Mouse (Mus musculus): ENCODE measurements around the gene Map7. TPM values are rescaled to one million over a fixed set of nuclear protein-coding genes. Genes with fewer than 3 reads are reported as not detected.

Gene Map7
- polyA plus RNA-seq, 1 experiment, result 13.6 TPM

- TF ChIP-seq POLR2A (IDR thresholded peaks at IDR 0.05; ENCODE audit: borderline replicate concordance, extremely low read depth, low read depth, low read length) (no peak), CTCF (IDR thresholded peaks at IDR 0.05; ENCODE audit: insufficient read depth, low read length) (no peak)
- Histone ChIP-seq H3K4me3 (replicated peaks; ENCODE audit: extremely low read depth, low read depth, low read length) (no peak overlapping the region), H3K4me1 (ENCODE audit: control insufficient read depth, insufficient read depth, low read length) (no peaks in the 10 kb centered on the region)
- no peak for DNase-seq
- WGBS, result 82% methylated on average over 15 of the region's 15 CpGs
Measured at GRCm38 (mm10) chr10:20257721-20258720, 109.8 kb downstream of the Map7 start.

- no peak for TF ChIP-seq POLR2A (IDR thresholded peaks at IDR 0.05; ENCODE audit: borderline replicate concordance, extremely low read depth, low read depth, low read length)
- no peak for TF ChIP-seq CTCF (IDR thresholded peaks at IDR 0.05; ENCODE audit: insufficient read depth, low read length)
- no peak for DNase-seq
- H3K4me3 ChIP-seq (replicated peaks; ENCODE audit: extremely low read depth, low read depth, low read length), result no peak overlapping the region
- no peaks in the 10 kb centered on the region for H3K4me1 ChIP-seq (ENCODE audit: control insufficient read depth, insufficient read depth, low read length)
- 81% methylated on average over 2 of the region's 2 CpGs for WGBS
Measured at GRCm38 (mm10) chr10:20259476-20259875, 111.2 kb downstream of the Map7 start.

GRCm38 (mm10) chr10:20262896-20263295, 114.6 kb downstream of the Map7 start:
- Histone ChIP-seq H3K4me3 (replicated peaks; ENCODE audit: extremely low read depth, low read depth, low read length) (no peak overlapping the region), H3K4me1 (ENCODE audit: control insufficient read depth, insufficient read depth, low read length) (no peaks in the 10 kb centered on the region)
- WGBS, result 86% methylated on average over 6 of the region's 6 CpGs
- no peak for DNase-seq
- TF ChIP-seq CTCF (IDR thresholded peaks at IDR 0.05; ENCODE audit: insufficient read depth, low read length), result no peak
- TF ChIP-seq POLR2A (IDR thresholded peaks at IDR 0.05; ENCODE audit: borderline replicate concordance, extremely low read depth, low read depth, low read length), result no peak

- no peak for DNase-seq
- Histone ChIP-seq H3K4me3 (replicated peaks; ENCODE audit: extremely low read depth, low read depth, low read length) (no peak overlapping the region), H3K4me1 (ENCODE audit: control insufficient read depth, insufficient read depth, low read length) (no peaks in the 10 kb centered on the region)
- 97% methylated on average over 7 of the region's 7 CpGs for WGBS
- no peak for TF ChIP-seq POLR2A (IDR thresholded peaks at IDR 0.05; ENCODE audit: borderline replicate concordance, extremely low read depth, low read depth, low read length)
- no peak for TF ChIP-seq CTCF (IDR thresholded peaks at IDR 0.05; ENCODE audit: insufficient read depth, low read length)
Measured at GRCm38 (mm10) chr10:20264479-20264878, 116.2 kb downstream of the Map7 start.

GRCm38 (mm10) chr10:20267032-20267431, 118.8 kb downstream of the Map7 start:
- Histone ChIP-seq H3K4me1 (ENCODE audit: control insufficient read depth, insufficient read depth, low read length) (no peaks in the 10 kb centered on the region), H3K4me3 (replicated peaks; ENCODE audit: extremely low read depth, low read depth, low read length) (no peak overlapping the region)
- TF ChIP-seq CTCF (IDR thresholded peaks at IDR 0.05; ENCODE audit: insufficient read depth, low read length) (no peak), POLR2A (IDR thresholded peaks at IDR 0.05; ENCODE audit: borderline replicate concordance, extremely low read depth, low read depth, low read length) (no peak)
- WGBS, result 55% methylated on average over 10 of the region's 10 CpGs
- no peak for DNase-seq

GRCm38 (mm10) chr10:20268945-20269344, 120.7 kb downstream of the Map7 start:
- 83% methylated on average over 7 of the region's 7 CpGs for WGBS
- DNase-seq, result no peak
- no peak for TF ChIP-seq CTCF (IDR thresholded peaks at IDR 0.05; ENCODE audit: insufficient read depth, low read length)
- no peak for TF ChIP-seq POLR2A (IDR thresholded peaks at IDR 0.05; ENCODE audit: borderline replicate concordance, extremely low read depth, low read depth, low read length)
- H3K4me3 ChIP-seq (replicated peaks; ENCODE audit: extremely low read depth, low read depth, low read length), result no peak overlapping the region
- H3K4me1 ChIP-seq (ENCODE audit: control insufficient read depth, insufficient read depth, low read length), result no peaks in the 10 kb centered on the region

GRCm38 (mm10) chr10:20272380-20272779, 124.1 kb downstream of the Map7 start:
- 92% methylated on average over 5 of the region's 5 CpGs for WGBS
- no peak for DNase-seq
- Histone ChIP-seq H3K4me1 (ENCODE audit: control insufficient read depth, insufficient read depth, low read length) (no peaks in the 10 kb centered on the region), H3K4me3 (replicated peaks; ENCODE audit: extremely low read depth, low read depth, low read length) (no peak overlapping the region)
- TF ChIP-seq POLR2A (IDR thresholded peaks at IDR 0.05; ENCODE audit: borderline replicate concordance, extremely low read depth, low read depth, low read length) (no peak), CTCF (IDR thresholded peaks at IDR 0.05; ENCODE audit: insufficient read depth, low read length) (no peak)

GRCm38 (mm10) chr10:20273278-20273677, 125.0 kb downstream of the Map7 start:
- no peak overlapping the region for H3K4me3 ChIP-seq (replicated peaks; ENCODE audit: extremely low read depth, low read depth, low read length)
- WGBS, result 81% methylated on average over 15 of the region's 15 CpGs

GRCm38 (mm10) chr10:20274022-20274421, 125.8 kb downstream of the Map7 start:
- no peaks in the 10 kb centered on the region for H3K4me1 ChIP-seq (ENCODE audit: control insufficient read depth, insufficient read depth, low read length)
- TF ChIP-seq CTCF (IDR thresholded peaks at IDR 0.05; ENCODE audit: insufficient read depth, low read length), result no peak
- TF ChIP-seq POLR2A (IDR thresholded peaks at IDR 0.05; ENCODE audit: borderline replicate concordance, extremely low read depth, low read depth, low read length), result no peak
- H3K4me3 ChIP-seq (replicated peaks; ENCODE audit: extremely low read depth, low read depth, low read length), result no peak overlapping the region
- no peak for DNase-seq
- WGBS, result 83% methylated on average over 9 of the region's 9 CpGs

More at GRCm38 (mm10) chr10:20273278-20273677, 125.0 kb downstream of the Map7 start:
- H3K4me1 ChIP-seq (ENCODE audit: control insufficient read depth, insufficient read depth, low read length), result no peaks in the 10 kb centered on the region
- TF ChIP-seq CTCF (IDR thresholded peaks at IDR 0.05; ENCODE audit: insufficient read depth, low read length) (no peak), POLR2A (IDR thresholded peaks at IDR 0.05; ENCODE audit: borderline replicate concordance, extremely low read depth, low read depth, low read length) (no peak)
- DNase-seq, result no peak

- WGBS, result 34% methylated on average over 2 of the region's 2 CpGs
- no peak overlapping the region for H3K4me3 ChIP-seq (replicated peaks; ENCODE audit: extremely low read depth, low read depth, low read length)
- TF ChIP-seq POLR2A (IDR thresholded peaks at IDR 0.05; ENCODE audit: borderline replicate concordance, extremely low read depth, low read depth, low read length) (no peak), CTCF (IDR thresholded peaks at IDR 0.05; ENCODE audit: insufficient read depth, low read length) (no peak)
- no peak for DNase-seq
- H3K4me1 ChIP-seq (ENCODE audit: control insufficient read depth, insufficient read depth, low read length), result peaks cover 3% of the 10 kb centered on the region; the same call in 1 of the 2 replicates
Measured at GRCm38 (mm10) chr10:20281456-20281855, 133.2 kb downstream of the Map7 start.
